Comparison of ENCODE assay signal across 8 mouse cellular contexts in the genomic region with DNA sequence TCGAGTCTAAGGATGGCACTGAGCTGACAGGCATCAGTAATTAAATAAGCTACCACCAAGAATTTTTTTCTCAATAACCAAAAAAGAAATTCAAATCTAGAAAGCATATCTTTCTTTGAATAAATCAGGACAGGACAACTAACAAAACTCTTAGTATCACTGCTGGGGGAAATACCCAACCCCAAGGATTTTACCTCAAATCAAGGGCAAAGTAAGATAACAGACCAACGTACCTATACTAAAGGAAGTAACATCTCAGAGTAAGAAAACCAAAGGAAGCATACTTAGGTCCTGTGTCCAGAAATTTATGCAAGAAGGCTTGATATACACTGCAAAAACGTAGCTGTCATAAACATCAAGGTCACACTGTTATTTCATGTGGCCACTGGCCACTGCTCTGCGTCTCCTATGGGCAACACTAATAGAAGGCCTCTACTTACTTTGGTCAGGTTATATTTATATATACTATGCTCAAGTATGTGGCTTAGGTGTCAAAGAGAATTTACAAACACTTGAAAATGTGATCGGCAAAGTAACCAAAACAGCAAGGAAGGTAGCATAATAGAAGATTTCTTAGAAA. TPM values are rescaled to one million over a fixed set of nuclear protein-coding genes. Genes with fewer than 3 reads are reported as not detected.
A peak's percentile ranks its signal among the peaks of the same experiment; 100 is the strongest.
DNase-seq lines count a peak whose midpoint lies in the region; ATAC-seq and TF ChIP-seq lines count a peak whose summit lies in the region.

No protein-coding gene starts in this region.

- peak overlapping the region; percentile 39 for H3K4me3 ChIP-seq in kidney, adult 2 months (ENCODE audit: insufficient read depth, low read depth, low read length)
- peak overlapping the region; percentile 21 for H3K4me3 ChIP-seq in bone marrow, adult 2 months (replicated peaks; ENCODE audit: control insufficient read depth, low read depth, low read length)
- H3K4me3 ChIP-seq in hindbrain, embryonic 13.5 days: peak overlapping the region; percentile 71
- peak overlapping the region; percentile 68 for H3K4me3 ChIP-seq in midbrain, embryonic 12.5 days

- no peak for TF ChIP-seq POLR2A in kidney, adult 2 months (IDR thresholded peaks at IDR 0.05; ENCODE audit: low read depth, low read length)
- TF ChIP-seq POLR2A in bone marrow, adult 2 months (IDR thresholded peaks at IDR 0.05; ENCODE audit: borderline replicate concordance, control insufficient read depth, low read depth, low read length): no peak

- H3K27me3 ChIP-seq in kidney, adult 2 months (replicated peaks; ENCODE audit: control insufficient read depth, insufficient read depth, low read length): no peaks in the 10 kb centered on the region
- H3K27me3 ChIP-seq in hindbrain, embryonic 13.5 days: no peaks in the 10 kb centered on the region
- H3K27me3 ChIP-seq in midbrain, embryonic 12.5 days: no peaks in the 10 kb centered on the region

- H3K27ac ChIP-seq in kidney, adult 2 months (ENCODE audit: insufficient read depth, low read depth, low read length): no peak overlapping the region
- H3K27ac ChIP-seq in bone marrow, adult 2 months (ENCODE audit: control insufficient read depth, insufficient read depth, low read depth, low read length, poor library complexity): no peak overlapping the region
- H3K27ac ChIP-seq in hindbrain, embryonic 13.5 days: peak overlapping the region; percentile 95; the same call in 1 of the 2 replicates
- H3K27ac ChIP-seq in midbrain, embryonic 12.5 days (replicated peaks): no peak overlapping the region

- ATAC-seq in hindbrain, embryonic 13.5 days (ENCODE audit: low FRiP score): no peak
- ATAC-seq in midbrain, embryonic 12.5 days (ENCODE audit: low FRiP score, low read depth): no peak

- peak overlapping the region; percentile 83 for H3K4me2 ChIP-seq in hindbrain, embryonic 13.5 days
- peak overlapping the region; percentile 78 for H3K4me2 ChIP-seq in midbrain, embryonic 12.5 days (replicated peaks)

- intact Hi-C loops in left cerebral cortex, postnatal 36 days (cut with DNase I): no loop called here

- H3K9me3 ChIP-seq in hindbrain, embryonic 13.5 days: no peaks in the 10 kb centered on the region
- no peaks in the 10 kb centered on the region for H3K9me3 ChIP-seq in midbrain, embryonic 12.5 days

- WGBS in kidney, adult 2 months: 41% methylated on average over 5 of the region's 5 CpGs
- WGBS in bone marrow, adult 2 months: 34% methylated on average over 5 of the region's 5 CpGs
- WGBS in hindbrain, embryonic 13.5 days: 75% methylated on average over 5 of the region's 5 CpGs
- 78% methylated on average over 5 of the region's 5 CpGs for WGBS in midbrain, embryonic 12.5 days

- TF ChIP-seq CTCF in kidney, adult 2 months (conservative IDR thresholded peaks at IDR 0.05; ENCODE audit: insufficient read depth, insufficient read length, low read depth, low read length): no peak
- no peak for TF ChIP-seq CTCF in bone marrow, adult 2 months (IDR thresholded peaks at IDR 0.05; ENCODE audit: control insufficient read depth, insufficient read depth, low read length)

- no peaks in the 10 kb centered on the region for H3K36me3 ChIP-seq in kidney, adult 2 months (ENCODE audit: control insufficient read depth, insufficient read depth, low read length)
- H3K36me3 ChIP-seq in hindbrain, embryonic 13.5 days: peaks cover 4% of the 10 kb centered on the region; the same call in 1 of the 2 replicates
- no peaks in the 10 kb centered on the region for H3K36me3 ChIP-seq in midbrain, embryonic 12.5 days

- no peak for DNase-seq in kidney, adult 2 months
- no peak for DNase-seq in kidney, adult 8-10 months
- DNase-seq in right cerebral cortex, postnatal 25 days: no peak
- DNase-seq in layer of hippocampus, postnatal 36 days: no peak
- DNase-seq in left cerebral cortex, postnatal 36 days (ENCODE audit: low spot score in 2 of 2): no peak

- peaks cover 4% of the 10 kb centered on the region; the same call in 1 of the 2 replicates for H3K4me1 ChIP-seq in kidney, adult 2 months (ENCODE audit: control insufficient read depth, insufficient read depth, low read length)
- H3K4me1 ChIP-seq in bone marrow, adult 2 months (ENCODE audit: control insufficient read depth, insufficient read depth, low read length): no peaks in the 10 kb centered on the region; the same call in 1 of the 2 replicates
- H3K4me1 ChIP-seq in hindbrain, embryonic 13.5 days (replicated peaks): peaks cover 29% of the 10 kb centered on the region
- peaks cover 12% of the 10 kb centered on the region for H3K4me1 ChIP-seq in midbrain, embryonic 12.5 days

- H3K9ac ChIP-seq in hindbrain, embryonic 13.5 days: peak overlapping the region; percentile 86
- peak overlapping the region; percentile 82 for H3K9ac ChIP-seq in midbrain, embryonic 12.5 days (replicated peaks)

RNA-seq across cellular contexts. Expression of a gene that starts 2.0 kb away (rescaled TPM):
- 9.9 and 11.4 TPM in 2 replicates for polyA plus RNA-seq in kidney, adult 2 months (2012; rRNA removed)
- 8.1 and 14.8 TPM in 2 replicates for polyA plus RNA-seq in bone marrow, adult 2 months (2011; ENCODE audit: insufficient read depth, insufficient read length, low replicate concordance, missing spikeins)
- 53.9 and 57.7 TPM in 2 replicates for polyA plus RNA-seq in hindbrain, embryonic 13.5 days (2015; fragmentation: Nextera tagmentation; extraction: Ambion mirVana)
- 52.7 and 55.1 TPM in 2 replicates for polyA plus RNA-seq in midbrain, embryonic 12.5 days (2016; fragmentation: Nextera tagmentation; extraction: Ambion mirVana)
- total RNA-seq in layer of hippocampus, postnatal 36 days (2021): 100 to 1,000 TPM in 1 of 2 experiments, 10 to 100 TPM in 1; 95.8 to 101 TPM
- 100 to 1,000 TPM; 104 TPM for total RNA-seq in left cerebral cortex, postnatal 36 days (2021)

RNA-seq across cellular contexts. Expression of a gene that starts 15.6 kb away (rescaled TPM):
- polyA plus RNA-seq in kidney, adult 2 months (2012; rRNA removed): 8.8 and 11.0 TPM in 2 replicates
- 12.9 and 25.7 TPM in 2 replicates for polyA plus RNA-seq in bone marrow, adult 2 months (2011; ENCODE audit: insufficient read depth, insufficient read length, low replicate concordance, missing spikeins)
- polyA plus RNA-seq in hindbrain, embryonic 13.5 days (2015; fragmentation: Nextera tagmentation; extraction: Ambion mirVana): 87.8 and 88.6 TPM in 2 replicates
- polyA plus RNA-seq in midbrain, embryonic 12.5 days (2016; fragmentation: Nextera tagmentation; extraction: Ambion mirVana): 150 and 155 TPM in 2 replicates
- total RNA-seq in layer of hippocampus, postnatal 36 days (2021): 10 to 100 TPM; 35.7 to 40.8 TPM
- 10 to 100 TPM; 37.6 to 42.2 TPM for total RNA-seq in left cerebral cortex, postnatal 36 days (2021)

Comparison
In these comparisons a context has a peak if more than half of its experiments do, and no peak if none do; other contexts are left out.
1. H3K4me3 ChIP-seq: peak in every context shown above with its lines; median percentile 71 in hindbrain, embryonic 13.5 days; 68 in midbrain, embryonic 12.5 days; 39 in kidney, adult 2 months; 21 in bone marrow, adult 2 months.